Mouse (Mus musculus): Measurements from ENCODE around the gene Ppm1l.

GRCm38 (mm10) chr3:69289833-69290232, 26.8 kb upstream of the Ppm1l start:
- TF ChIP-seq EP300 (optimal IDR thresholded peaks at IDR 0.05) (no peak), CTCF (IDR thresholded peaks at IDR 0.05; ENCODE audit: low read depth) (no peak)

Data from stomach, postnatal 0 days (tissue).